Mouse (Mus musculus) telencephalon, adult 2 months (tissue): ENCODE data around the gene Agap2.

Experiments
- DNase-seq: peaks from one replicate; pipeline ENCODE4 v3.0.0-alpha.2; 2011; ENCODE audit warnings: low read depth, low spot score

Gene Agap2

DNA sequence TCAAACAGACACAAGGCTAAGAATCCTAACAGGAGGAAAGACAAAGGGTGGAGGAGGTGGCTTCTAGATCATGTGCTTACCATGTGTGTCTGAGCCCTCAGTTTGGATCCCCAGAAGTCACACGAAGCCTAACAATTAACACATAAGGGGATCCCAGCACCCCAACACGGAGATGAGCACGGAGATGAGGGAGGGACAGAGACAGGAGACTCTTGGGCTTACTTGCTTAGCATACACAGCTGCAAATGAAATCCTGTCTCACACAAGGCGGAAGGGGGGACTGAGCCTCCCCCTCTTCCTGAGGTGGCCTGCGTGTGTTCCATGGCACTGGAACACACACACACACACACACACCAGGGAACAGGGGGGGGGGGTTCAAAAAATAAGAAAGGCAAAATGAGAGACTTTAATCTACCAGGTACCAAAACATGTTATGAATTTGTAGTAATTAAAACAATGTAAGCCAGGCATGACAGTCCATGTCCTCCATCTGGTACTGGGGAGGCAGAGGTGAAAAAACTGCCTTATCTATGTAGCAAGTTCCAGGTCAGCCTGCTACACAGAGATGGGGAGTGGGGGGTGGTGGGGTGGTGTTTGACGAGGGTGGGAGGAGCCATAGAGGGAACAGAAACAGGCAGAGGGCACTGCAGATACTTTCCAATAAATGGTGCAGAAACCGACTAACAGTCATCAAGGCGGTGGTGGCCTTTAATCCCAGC lies 60.2 kb downstream of the Agap2 start:
- no peak for DNase-seq

DNA sequence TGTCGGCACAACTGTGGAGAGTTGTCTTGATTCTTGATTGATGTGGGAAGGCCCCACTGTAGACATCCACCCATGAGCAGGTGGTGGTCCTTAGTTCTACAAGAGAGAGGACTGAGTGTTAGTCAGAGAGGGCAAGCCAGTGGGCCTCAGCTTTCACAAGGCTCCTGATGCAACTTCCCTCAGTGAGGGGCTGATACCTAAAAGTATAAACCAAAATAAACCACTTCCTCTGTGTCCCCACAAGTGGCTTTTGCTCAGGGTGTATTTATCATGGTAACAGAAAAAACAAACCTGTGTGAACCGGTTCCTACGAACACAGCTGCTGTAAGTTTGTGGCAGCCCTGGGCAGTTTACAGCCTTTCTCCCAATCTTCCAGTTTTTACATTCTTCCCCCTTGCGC lies 61.4 kb downstream of the Agap2 start:
- DNase-seq, result no peak

DNA sequence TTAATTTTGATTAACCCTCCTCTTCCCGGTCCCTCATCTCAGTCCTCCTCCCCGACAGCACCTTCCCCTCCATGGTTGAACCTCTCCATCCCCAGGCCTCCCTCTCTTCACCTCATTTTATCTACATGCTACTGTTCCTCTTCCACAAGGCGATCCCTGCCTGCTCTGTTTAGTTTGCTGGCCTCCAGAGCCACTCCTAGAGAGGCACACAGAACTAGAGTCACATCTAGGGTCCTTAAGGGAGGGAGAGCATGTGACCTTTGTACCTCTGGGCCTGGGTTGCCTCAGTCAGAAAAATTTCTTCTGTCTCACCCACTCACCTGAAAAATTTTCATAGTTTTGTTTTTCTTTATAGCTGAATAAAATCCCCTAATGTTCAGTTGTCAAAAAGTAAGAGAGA lies 62.8 kb downstream of the Agap2 start:
- DNase-seq, result no peak

DNA sequence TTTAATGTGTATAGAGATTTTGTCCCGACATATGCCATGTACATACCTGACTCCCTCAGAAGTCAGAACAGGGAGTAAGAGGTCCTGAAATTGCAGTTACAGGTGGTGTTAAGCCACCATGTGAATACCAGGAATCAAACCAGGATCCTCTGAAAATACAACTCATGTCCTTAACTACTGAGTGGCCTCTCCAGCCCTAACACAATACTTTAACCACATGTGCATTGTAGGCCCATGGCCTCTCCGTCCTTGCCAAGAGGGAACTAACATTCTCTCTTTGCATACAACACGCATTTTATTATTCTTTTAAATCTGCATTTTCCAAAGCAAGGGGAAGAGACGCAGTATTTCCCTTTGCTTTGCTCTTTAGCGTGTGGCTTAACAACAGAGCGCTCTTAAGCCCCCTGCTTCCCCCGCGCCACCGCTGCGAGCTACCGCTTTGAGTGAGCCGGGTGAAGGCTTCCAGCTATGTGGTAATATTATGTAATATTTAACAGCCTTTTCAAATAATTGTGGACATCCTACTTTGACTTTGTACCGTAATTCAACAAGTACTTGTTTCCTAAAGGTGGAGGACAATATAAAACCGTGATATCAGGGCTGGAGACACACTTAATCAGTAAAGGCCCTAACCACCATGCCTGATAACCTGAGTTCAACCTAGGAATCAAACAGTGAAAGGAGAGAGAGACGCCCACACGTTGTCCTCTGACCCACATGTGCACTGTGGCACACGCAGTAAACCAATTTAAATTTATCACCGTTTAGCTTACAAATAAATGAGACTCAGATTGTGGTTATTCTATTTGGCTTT lies 63.5 kb downstream of the Agap2 start:
- DNase-seq, result no peak

DNA sequence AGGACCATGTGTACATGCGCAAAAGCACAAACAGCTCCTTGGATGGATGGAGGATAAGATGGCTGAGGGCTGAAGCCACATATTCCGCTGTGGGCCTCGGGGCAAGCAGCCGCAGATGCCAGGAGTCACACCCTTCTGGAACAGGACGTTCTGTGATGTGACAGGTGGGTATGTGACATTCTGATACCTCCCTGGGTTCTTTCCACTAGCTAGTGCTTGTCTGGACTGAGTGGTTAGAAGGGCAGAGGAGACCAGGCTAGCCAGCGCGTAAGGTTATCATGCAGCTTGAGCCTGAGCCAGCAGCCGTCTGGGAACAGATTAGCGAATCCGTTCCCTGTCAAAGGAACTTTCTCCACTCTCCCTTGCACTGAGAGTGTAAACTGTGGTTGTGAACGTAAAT lies 65.9 kb downstream of the Agap2 start:
- no peak for DNase-seq

DNA sequence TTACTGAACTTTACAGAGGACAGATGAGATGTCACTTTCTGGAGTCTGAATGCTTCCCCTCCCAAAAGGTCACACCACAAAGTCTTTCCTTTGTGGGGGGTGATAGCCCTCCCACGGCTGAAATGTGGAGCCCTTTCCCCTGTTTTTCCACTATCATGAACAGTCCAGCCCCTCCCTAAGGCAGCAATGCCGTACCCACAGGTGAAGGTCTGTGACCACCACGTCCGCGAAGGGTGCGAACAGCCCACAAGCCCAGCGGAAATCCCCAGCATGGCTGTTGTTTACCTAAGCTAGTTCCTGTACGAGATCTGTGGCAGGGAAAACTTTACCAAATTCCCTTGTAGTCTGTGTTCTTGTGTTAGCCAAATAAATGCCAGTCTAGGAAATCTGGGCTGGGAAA lies 66.4 kb downstream of the Agap2 start:
- DNase-seq, result no peak
